Mouse (Mus musculus): Measurements from ENCODE around the gene Gm12184. TPM values are rescaled to one million over a fixed set of nuclear protein-coding genes. Genes with fewer than 3 reads are reported as not detected.

Gm12184 gene
- 1.2 and 3.4 TPM in 2 replicates for polyA plus RNA-seq (2015; fragmentation: Nextera tagmentation; extraction: Ambion mirVana)

DNA sequence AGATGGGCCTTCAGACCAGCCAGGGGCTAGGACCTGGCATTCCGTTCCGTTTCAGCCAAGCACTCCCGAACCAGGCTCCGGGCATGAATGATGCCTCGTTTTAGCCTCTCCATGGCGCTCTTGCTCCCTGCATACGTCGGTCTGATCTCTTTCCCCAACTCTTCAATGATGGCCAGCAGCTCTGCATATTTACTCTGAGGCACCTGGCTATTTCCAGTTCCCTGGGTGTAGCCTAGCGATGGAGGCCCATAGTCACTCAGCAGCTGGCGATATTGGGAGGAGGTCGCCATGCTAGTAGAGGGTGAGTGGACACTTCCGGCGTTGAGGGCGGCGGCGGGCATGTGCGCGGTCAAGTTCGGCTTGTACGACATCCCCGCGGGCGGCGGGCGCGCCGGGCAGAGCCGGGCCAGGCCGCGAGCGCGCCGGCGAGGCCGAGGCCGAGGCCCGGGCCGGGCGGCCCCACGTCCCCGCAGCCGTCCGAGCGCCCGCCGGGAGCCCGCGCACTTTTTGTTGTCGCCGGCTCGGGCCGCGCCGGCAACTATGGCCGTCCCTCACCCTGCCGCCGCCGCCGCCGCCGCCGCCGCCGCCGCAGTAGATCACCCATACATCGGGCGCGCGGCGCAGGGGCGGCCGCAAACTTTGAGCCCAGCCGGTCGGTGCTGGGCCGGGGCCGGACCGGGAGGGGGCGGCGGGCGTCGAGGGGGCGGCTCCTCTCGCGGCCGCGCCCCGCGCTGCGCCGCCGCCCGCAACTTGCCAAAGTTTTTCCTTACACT lies at the start of gene Gm12184, which contains the start of gene Trim7:
Gene Gm12184, minus strand, starts transcription at position 677 of the 773 bp plus-strand sequence.
Gene Trim7, plus strand, starts transcription at position 162 of the 773 bp plus-strand sequence.

GRCm38 (mm10) chr11:48871201-48871772 lies 44.8 kb upstream of the Gm12184 start, which contains the start of gene Irgm1:
Gene Irgm1, minus strand, starts transcription at chr11:48871683.

GRCm38 (mm10) chr11:48816800-48817665 lies 9.4 kb downstream of the Gm12184 start, which contains the start of gene Trim41:
Gene Trim41, minus strand, starts transcription at chr11:48817353.

DNA sequence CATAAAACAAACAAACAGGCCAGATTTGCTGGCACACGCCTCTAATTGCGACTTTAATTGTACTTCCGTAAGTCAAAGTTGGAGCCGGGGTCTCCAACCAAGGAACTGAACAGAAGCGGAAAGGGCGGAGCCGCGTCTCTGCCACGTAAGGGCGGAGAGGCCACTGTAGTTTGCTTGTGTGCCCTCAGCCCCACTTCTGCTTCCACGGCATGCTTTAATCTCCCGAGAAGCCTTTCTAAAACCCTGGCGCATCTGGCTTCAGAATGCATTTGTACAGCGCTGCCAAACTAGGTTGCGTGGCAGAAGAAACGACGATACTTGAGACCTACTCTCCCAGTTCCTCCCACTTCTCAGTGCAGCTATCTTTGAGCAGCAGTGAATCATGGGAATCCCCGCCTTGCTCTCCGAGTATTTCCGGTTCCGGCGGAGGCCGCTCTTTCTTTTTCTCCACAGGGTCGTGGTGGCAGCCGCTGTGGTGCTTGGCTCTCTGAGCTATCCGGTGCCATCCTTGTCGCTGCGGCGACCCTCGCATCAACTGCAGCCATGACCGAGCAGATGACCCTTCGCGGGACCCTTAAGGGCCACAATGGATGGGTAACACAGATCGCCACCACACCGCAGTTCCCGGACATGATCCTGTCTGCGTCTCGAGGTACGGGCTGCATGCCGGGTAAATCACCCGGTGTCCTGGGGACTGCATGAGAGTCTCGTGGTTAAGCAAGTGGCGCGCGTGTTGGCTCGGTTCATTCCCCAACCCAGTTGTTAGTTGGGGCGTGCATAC lies 26.3 kb downstream of the Gm12184 start, which contains the start of gene Rack1:
Gene Rack1, plus strand, starts transcription at position 412 of the 781 bp plus-strand sequence.

Other genes starting within 250 kb of the Gm12184 start
- gene Rack1, start 26.3 kb downstream of the Gm12184 start, polyA plus RNA-seq (2015; fragmentation: Nextera tagmentation; extraction: Ambion mirVana), result 509 and 548 TPM in 2 replicates
- gene Trim41, start 9.3 kb downstream of the Gm12184 start, polyA plus RNA-seq (2015; fragmentation: Nextera tagmentation; extraction: Ambion mirVana), result 2.9 and 3.3 TPM in 2 replicates
- 6.9 and 9.6 TPM in 2 replicates for gene Trim7, start 515 bp downstream of the Gm12184 start, polyA plus RNA-seq (2015; fragmentation: Nextera tagmentation; extraction: Ambion mirVana)
- 16.1 TPM in 2 replicates for gene Irgm1, start 45.0 kb upstream of the Gm12184 start, polyA plus RNA-seq (2015; fragmentation: Nextera tagmentation; extraction: Ambion mirVana)
- 0.33 and 0.41 TPM in 2 replicates for gene Gm5431, start 75.6 kb upstream of the Gm12184 start, polyA plus RNA-seq (2015; fragmentation: Nextera tagmentation; extraction: Ambion mirVana)
- 4.9 and 5.6 TPM in 2 replicates for gene Psme2b, start 119.5 kb upstream of the Gm12184 start, polyA plus RNA-seq (2015; fragmentation: Nextera tagmentation; extraction: Ambion mirVana)
- 0.12 TPM in 1 of 2 replicates, not detected in the other for gene Olfr56, start 152.2 kb upstream of the Gm12184 start, polyA plus RNA-seq (2015; fragmentation: Nextera tagmentation; extraction: Ambion mirVana)
- 2.5 and 3.0 TPM in 2 replicates for gene 9930111J21Rik1, start 152.7 kb upstream of the Gm12184 start, polyA plus RNA-seq (2015; fragmentation: Nextera tagmentation; extraction: Ambion mirVana)
- 0.02 TPM in 1 of 2 replicates, not detected in the other for gene Gm12185, start 165.6 kb upstream of the Gm12184 start, polyA plus RNA-seq (2015; fragmentation: Nextera tagmentation; extraction: Ambion mirVana)
- 0.85 and 1.6 TPM in 2 replicates for gene Tgtp1, start 167.5 kb upstream of the Gm12184 start, polyA plus RNA-seq (2015; fragmentation: Nextera tagmentation; extraction: Ambion mirVana)
- 2.0 TPM in 2 replicates for gene 9930111J21Rik2, start 224.6 kb upstream of the Gm12184 start, polyA plus RNA-seq (2015; fragmentation: Nextera tagmentation; extraction: Ambion mirVana)
- gene Tgtp2, start 237.6 kb upstream of the Gm12184 start, polyA plus RNA-seq (2015; fragmentation: Nextera tagmentation; extraction: Ambion mirVana), result 0.48 and 0.78 TPM in 2 replicates
- gene Ifi47, start 249.9 kb upstream of the Gm12184 start, polyA plus RNA-seq (2015; fragmentation: Nextera tagmentation; extraction: Ambion mirVana), result 2.9 TPM in 2 replicates

Measured in urinary bladder, postnatal 0 days (tissue).